Mouse (Mus musculus): ENCODE data around the gene Llgl2.

Llgl2 gene

DNA sequence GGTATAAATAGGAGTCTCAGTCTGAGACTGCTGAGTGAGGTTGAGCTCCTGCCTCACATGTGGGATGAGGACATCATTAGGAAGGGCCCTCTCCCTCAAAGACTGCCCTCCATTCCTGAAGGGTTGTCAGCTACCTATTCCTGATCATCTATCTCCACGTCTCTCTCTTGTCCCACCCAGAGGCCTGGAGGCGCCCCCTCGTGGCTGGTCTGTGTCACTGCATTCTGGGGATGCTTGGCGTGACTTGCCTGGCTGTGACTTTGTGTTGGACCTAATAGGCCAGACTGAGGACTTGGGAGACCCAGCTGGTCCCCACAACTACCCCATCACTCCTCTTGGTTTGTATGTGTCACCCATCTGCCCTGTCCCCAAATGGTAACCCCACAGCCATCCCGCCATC is 57.2 kb downstream of the Llgl2 start:
- no peak for DNase-seq

- DNase-seq: no peak
These were observed 59.4 kb downstream of the Llgl2 start for GRCm38 (mm10) chr11:115883251-115883650.

DNA sequence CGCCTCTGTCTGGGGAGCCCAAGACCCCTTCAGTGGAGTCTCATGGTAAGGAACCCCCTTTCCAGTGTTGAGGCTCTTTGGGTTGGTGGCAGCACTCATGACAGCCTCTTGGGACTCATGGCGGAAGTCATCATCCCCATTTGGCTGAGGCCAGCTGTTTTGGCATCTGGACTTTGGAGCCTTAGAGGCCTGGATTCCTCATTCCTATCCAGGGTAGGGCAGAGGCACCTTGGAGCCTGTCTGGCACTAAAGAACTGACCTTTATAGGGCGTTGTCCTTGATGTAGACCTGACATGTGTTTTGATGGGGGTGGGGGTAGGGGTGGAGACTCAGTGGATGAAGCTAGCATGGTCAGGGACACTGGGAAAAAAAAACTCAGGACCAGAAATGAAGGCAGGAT is 60.5 kb downstream of the Llgl2 start:
- no peak for DNase-seq

- DNase-seq: no peak
These were observed 61.4 kb downstream of the Llgl2 start for GRCm38 (mm10) chr11:115885281-115885680.

DNA sequence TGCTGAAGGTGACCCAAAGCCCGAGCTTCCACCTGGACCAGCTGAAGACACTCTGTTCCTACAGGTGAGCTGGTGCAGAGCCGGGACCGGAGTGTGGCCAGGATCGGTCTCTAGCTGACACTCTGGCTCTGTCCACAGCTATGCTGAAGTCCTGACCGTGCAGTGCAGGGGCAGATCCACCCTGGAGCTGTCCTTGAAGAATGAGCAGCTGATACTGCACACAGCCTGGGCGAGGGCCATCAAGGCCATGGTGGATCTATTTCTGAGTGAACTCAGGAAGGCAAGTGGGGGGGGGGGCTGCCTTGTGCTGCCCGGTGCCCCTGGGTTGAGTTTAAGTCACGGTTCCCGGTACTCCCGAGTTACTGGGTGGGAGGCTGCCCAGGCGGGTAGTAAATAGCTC is 62.6 kb downstream of the Llgl2 start:
- DNase-seq: no peak

DNA sequence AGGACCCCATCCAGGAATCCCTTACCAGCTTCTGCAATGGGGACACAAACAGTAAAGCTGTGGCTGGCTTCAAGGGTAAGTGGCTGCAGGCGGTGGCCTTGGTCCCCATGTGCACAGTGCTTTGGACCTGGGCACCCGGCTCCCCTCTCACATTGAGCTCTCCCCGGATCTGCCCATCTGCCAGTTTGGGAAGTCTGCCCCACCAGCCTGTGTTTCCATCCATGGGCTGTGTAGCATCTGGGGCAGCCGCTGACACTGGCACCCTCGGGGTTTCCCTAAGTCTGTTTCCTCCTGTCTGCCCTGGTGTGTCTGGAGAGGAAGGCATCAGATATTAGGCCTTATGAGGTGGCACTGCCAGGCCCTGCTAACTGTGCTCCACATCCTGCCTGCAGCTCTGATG is 64.2 kb downstream of the Llgl2 start:
- no peak for DNase-seq

DNA sequence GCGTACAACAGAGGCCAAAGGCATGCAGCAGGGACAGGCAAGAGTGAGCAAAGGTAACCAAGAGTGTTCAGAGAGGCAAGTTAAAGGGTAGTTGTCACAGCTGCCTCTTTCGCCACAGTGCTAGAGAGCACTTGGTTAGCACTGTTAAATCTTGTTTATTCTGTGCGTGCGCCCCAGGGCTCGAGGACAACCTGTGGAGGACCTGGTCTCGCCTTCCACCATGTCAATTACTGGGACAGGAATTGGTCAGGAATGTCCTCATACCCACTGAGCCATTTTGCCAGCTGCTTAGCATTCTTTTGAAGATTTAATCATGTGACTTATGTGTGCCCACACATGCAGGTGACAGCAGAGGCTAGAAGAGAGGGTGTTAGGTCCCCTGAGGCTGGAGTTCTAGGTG is 65.3 kb downstream of the Llgl2 start:
- no peak for DNase-seq

GRCm38 (mm10) chr11:115892213-115892612 is 68.4 kb downstream of the Llgl2 start:
- no peak for DNase-seq

DNA sequence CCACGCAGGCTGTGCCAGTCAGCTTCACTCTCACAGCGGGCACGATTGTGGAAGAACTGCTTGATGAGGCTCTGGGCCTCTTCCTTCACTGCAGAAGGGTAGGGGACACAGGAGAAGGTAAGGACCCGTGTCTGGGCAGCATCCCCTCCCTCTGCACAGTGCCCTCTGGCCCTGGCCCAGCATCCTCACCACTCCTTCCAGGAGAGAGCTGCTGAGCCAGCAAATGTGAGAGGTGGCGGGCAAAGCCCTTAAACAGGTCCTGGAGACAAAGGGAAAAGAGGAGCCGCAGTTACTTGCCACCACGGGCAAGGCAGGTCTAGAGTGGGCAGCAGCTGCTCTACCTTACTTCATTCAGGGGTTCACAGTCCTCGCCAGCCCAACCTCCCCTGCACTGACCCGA is 69.2 kb downstream of the Llgl2 start:
- DNase-seq: no peak

DNA sequence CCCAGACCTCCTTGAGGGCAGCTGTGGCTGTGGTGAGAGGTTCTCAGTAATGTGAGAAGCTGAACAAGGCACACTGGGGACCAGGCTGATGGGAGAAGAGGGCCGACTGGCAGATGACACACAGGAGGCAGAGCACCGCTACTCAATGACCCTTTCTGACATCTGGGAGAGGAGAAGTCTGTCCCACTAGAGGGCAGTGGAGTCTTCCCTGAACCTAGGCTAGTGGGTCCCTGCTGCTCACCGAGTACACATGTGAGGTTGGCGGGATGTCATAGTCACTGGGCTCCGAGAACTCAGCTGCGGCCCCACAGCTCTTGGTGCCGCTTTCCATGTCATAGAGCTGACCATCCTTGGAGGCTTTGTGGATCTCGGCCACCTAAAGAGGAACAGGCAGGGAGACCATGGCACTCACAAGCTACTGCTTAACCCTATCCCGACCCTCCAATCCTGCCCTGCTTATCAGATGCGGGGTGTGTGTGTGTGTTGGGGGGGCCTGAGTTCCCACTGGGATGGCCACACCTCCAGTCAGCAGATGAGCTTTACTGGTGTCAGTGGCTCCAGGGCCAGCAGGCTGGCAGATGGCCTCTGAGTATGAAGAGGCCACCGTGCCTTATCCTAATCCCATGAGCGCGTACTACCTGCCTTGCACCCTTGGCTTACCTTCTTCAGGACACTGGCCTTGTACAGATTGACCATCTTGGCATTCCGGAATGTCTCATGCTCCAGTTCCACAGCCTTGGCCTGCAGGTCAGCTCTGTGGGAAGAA is 71.1 kb downstream of the Llgl2 start:
- peak; percentile 47 for DNase-seq

GRCm38 (mm10) chr11:115898446-115898845 is 74.6 kb downstream of the Llgl2 start:
- DNase-seq: no peak

GRCm38 (mm10) chr11:115898886-115899285 is 75.0 kb downstream of the Llgl2 start:
- peak; percentile 42 for DNase-seq

- peak; percentile 85 for DNase-seq
These were observed 75.8 kb downstream of the Llgl2 start, which contains the start of gene Smim5 for GRCm38 (mm10) chr11:115899486-115900266. TSS of gene Smim5 (plus strand) at chr11:115899966.

GRCm38 (mm10) chr11:115900561-115901337 is 76.9 kb downstream of the Llgl2 start:
- DNase-seq: no peak

GRCm38 (mm10) chr11:115901338-115902161 is 77.7 kb downstream of the Llgl2 start:
- no peak for DNase-seq

DNA sequence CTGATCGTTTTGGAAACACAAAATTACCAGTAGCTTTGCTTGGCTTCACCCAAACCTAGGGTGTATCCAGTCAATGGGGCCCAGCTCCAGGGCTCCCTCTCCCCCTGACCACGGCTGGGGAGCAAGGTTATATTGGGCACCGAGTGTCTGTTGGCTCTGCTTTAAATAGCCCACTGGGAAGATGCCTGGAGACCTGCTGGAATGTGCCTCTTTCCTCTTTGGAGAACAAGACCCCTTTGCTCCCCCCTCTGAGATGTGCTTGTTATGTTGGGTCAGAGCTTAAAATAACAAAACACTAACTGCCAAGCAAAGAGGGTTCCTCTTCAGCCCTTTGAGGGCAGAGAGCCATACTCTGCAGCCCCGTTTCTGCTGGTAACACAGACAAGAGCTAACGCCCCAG is 78.3 kb downstream of the Llgl2 start:
- no peak for DNase-seq

GRCm38 (mm10) chr11:115902831-115903230 is 79.0 kb downstream of the Llgl2 start:
- DNase-seq: no peak

DNA sequence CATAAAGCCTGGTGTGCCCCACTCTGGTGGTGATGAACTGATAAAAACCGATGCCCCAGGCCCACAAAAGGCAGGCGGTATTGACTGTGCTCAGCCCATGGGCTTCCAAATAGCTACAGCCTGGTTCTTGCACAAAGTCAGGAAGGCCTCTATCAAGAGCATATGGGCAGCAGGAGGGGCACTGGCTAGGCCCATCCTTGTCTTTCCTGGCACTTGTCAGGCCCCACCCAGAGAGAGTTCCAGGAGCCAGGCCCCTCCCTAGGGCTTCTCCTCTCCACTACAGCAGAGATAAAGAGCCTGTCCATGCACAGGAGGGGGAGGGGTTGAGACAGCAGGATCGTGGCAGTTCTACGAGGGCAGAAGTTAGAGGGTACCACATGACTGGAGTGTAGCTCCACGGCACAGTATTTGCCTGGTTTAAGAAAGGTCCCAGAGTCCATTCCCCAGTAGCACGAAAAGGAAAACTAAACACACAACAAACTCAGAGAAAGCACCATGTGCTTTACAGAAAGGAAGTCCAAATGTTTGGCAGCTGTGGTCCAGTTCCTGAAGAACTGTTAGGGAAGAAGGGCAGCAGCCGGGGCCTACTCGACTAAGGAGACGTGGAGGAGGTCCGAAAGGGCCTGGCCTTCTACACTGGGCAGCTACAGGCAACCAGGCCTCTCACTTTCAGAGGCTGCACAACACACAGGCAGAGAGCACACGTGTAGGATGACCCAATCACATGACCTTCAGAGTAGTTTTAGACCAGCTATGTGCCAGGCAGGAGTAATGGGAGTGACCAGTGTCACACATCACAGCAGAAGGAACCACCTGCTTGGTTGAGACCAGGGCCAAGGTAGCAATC is 79.8 kb downstream of the Llgl2 start:
- peak; percentile 24 for DNase-seq

DNA sequence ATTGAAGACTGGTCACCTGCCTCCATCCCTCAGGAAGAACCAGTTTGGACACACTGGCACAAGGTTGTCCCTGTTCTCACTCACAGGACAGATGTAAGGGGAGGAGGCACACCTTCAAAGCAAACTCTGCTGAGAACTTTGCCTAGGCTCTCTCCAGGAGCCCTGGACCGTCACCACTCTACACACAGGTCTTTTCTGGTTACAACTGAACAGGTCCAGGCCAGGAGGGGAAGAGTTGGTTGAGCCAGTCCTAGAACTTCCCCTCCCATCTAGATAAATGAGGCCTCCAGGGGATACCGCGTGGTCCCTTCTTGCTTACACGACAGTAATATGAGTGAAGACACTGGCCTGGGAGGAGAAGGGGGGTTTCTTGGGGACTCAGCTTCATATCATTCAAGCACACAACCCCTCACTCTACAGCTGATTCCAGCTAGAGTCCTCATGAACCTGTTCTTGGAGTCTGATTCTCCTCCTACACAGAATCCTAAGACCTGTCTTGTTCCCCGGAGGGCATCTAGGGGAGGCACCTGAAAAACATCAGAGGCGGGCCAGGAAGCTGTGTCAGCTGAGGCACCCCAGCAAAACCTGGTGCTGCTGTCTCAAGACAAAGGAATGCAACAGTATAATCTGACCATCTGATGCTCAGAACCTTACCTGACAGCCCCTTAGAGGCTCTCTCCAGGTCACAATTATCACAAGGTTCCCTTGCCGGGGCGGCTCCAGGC is 80.5 kb downstream of the Llgl2 start:
- DNase-seq: no peak
